Mouse (Mus musculus) heart, postnatal 0 days (tissue): ENCODE data around the gene Ifit1.

Experiments used
- CTCF ChIP-seq: IDR thresholded peaks from 2 replicates; pipeline ENCODE4 v1.5.1; 2016; ENCODE audit warnings: antibody characterized with exemption, control low read depth, low read depth
- EP300 ChIP-seq: IDR thresholded peaks from 2 replicates; pipeline ENCODE4 v1.6.1; 2016; ENCODE audit warnings: antibody characterized with exemption, low read depth

DNA sequence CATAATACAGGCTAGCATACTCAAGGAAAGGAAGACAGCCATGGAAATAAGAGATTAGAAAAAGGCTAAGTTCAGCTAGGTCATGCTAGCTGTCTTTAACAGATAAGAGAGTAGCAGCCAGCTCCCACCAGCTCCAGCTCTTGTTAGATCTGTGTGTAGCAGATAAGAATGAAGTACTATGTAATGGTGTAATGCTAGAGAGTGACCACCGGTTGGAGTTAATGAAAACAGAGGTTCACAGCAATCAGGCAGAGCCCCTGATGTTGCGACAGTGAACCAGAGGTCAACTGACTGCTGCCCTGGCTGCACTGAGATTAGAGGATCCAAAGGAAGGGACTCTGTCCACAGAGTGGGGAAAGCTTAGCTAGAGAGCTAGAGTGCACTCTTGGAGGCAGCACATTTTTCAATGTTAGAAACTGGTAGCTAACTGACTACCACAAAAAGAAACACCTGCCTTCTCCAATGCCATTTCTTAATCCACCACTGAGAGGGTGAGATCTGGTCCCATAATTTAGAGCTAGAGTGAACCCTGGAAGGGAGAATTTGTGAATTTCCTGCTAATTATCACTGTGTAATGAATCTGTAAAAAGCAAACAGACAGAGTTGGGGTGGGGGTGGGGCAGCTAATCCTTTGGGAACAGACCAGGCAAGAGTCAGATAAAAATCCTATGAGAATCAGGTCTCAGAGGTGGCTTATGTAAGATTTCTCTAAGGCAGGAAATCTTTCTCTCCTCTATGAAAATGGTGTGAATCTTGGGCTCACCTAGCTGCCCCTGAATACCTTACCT lies 16.0 kb downstream of the Ifit1 start:
- TF ChIP-seq EP300 (no peak), CTCF (no peak)
